Mouse (Mus musculus): ENCODE measurements at regions not wholly inside any gene's neighbourhood (a gene's known extent, or its start where the extent isn't known, plus 50 kb on each side); places are given as distances from the start of the nearest gene placed in this dataset.
"Not testable (repeated sequence)": the region's sequence is repeated elsewhere in the genome, so short reads cannot be mapped to it uniquely, and the experiment has no call there.

DNA sequence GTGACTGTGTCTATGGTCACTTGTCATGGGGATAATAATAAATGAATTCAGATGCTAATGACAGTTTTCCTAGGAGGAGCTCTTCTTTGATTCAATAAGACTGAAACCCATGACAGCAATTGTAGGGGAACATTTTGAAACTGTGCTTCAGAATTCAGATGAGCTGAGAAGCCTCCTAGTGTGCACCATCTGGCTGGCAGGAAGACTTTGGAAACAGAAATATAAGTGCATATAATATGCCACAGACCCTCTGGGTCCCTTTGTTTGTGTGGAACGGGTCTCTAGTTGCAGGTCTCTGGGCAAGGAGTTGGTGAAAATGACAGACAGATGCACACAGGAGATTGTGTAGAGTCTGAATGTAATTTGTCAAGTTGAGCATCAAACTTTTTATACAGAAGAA is 1043.3 kb upstream of the Cntnap5a start:
- peak in 1 of 2 experiments; percentile 5 for DNase-seq (ENCODE audit: low spot score in 2 of 2)

DNA sequence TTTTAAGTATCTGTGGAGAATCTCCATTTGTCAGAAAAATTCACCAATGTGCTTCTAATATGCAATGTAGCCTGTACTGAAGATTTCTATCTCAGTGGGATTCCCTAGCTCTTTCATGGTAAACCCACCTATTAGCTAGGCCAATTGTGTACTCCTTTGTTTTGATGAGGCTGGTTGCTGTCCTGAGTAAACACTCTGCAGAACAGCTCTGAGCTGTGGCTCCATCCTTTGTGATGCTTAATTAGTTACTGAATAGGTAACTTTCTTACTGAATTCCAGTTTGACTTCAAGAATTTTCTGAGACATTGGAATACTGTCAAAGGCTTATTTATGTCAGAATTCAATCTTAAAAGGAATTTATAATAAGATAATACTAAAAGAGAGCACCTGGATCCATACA is 1042.7 kb upstream of the Cntnap5a start:
- DNase-seq (ENCODE audit: low spot score in 2 of 2), result not testable (repeated sequence)

GRCm38 (mm10) chr1:114673954-114674353 is 1010.6 kb upstream of the Cntnap5a start:
- DNase-seq (ENCODE audit: low spot score in 2 of 2), result peak; percentile 13 to 55

GRCm38 (mm10) chr1:114681258-114681657 is 1003.3 kb upstream of the Cntnap5a start:
- no peak for DNase-seq (ENCODE audit: low spot score in 2 of 2)

DNA sequence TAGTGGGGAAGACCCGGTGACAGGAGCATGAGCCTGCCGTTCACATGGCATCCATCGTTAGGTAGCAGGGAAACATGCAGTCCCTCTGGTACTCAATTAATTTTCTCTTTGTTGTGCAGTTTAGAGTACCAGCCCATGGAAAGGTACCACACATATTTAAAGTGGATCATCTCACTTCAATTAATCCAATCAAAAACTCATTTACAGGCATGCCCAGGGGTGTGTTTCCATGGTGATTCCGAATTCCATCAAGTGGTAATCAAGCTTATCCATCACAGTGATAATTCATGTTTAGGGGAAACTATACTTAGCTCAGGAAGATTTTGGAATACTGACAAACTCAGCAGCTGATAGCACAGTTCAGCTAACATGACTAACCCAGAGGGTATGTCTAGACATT is 963.4 kb upstream of the Cntnap5a start:
- DNase-seq (ENCODE audit: low spot score in 2 of 2), result peak in 1 of 2 experiments; percentile 1

- peak; percentile 7 to 77 for DNase-seq (ENCODE audit: low spot score in 2 of 2)
Measured at GRCm38 (mm10) chr1:114729167-114729566, 955.4 kb upstream of the Cntnap5a start.
